Mouse (Mus musculus): ENCODE results near the gene Nudt4.

Gene Nudt4

GRCm38 (mm10) chr10:95501033-95501432 is 62.9 kb downstream of the Nudt4 start:
- DNase-seq (ENCODE audit: low spot score in 2 of 2) = no peak
